Comparison of ENCODE assay signal across 8 mouse cellular contexts in genomic region chr7:81868158-81868557, GRCm38 (mm10). TPM values are rescaled to one million over a fixed set of nuclear protein-coding genes. Genes with fewer than 3 reads are reported as not detected.
DNase-seq lines count a peak whose midpoint lies in the region; ATAC-seq and TF ChIP-seq lines count a peak whose summit lies in the region.

No protein-coding gene starts in this region.

- H3K9me3 ChIP-seq in forebrain, postnatal 0 days (ENCODE audit: low read length): no peaks in the 10 kb centered on the region
- H3K9me3 ChIP-seq in hindbrain, embryonic 16.5 days (ENCODE audit: control insufficient read depth, low read length): no peaks in the 10 kb centered on the region
- H3K9me3 ChIP-seq in midbrain, embryonic 11.5 days (ENCODE audit: control insufficient read depth, low read length): no peaks in the 10 kb centered on the region

- TF ChIP-seq POLR2A in small intestine, adult 2 months (IDR thresholded peaks at IDR 0.05; ENCODE audit: low read depth, low read length): no peak

- H3K4me2 ChIP-seq in forebrain, postnatal 0 days (ENCODE audit: low read depth): no peak overlapping the region
- H3K4me2 ChIP-seq in hindbrain, embryonic 16.5 days (ENCODE audit: low read length): no peak overlapping the region
- no peak overlapping the region for H3K4me2 ChIP-seq in midbrain, embryonic 11.5 days

- H3K4me3 ChIP-seq in forebrain, postnatal 0 days (ENCODE audit: low read depth, low read length): no peak overlapping the region
- H3K4me3 ChIP-seq in hindbrain, embryonic 16.5 days (ENCODE audit: low read length): no peak overlapping the region
- H3K4me3 ChIP-seq in midbrain, embryonic 11.5 days (ENCODE audit: low read depth, low read length): no peak overlapping the region
- no peak overlapping the region for H3K4me3 ChIP-seq in small intestine, adult 2 months (ENCODE audit: low read depth, low read length)

- H3K9ac ChIP-seq in forebrain, postnatal 0 days: no peak overlapping the region
- no peak overlapping the region for H3K9ac ChIP-seq in hindbrain, embryonic 16.5 days (ENCODE audit: low read depth, low read length)
- H3K9ac ChIP-seq in midbrain, embryonic 11.5 days (ENCODE audit: low read length): no peak overlapping the region

- H3K36me3 ChIP-seq in forebrain, postnatal 0 days (ENCODE audit: insufficient read depth): no peaks in the 10 kb centered on the region
- no peaks in the 10 kb centered on the region for H3K36me3 ChIP-seq in hindbrain, embryonic 16.5 days (ENCODE audit: control insufficient read depth, insufficient read depth, low read length)
- no peaks in the 10 kb centered on the region for H3K36me3 ChIP-seq in midbrain, embryonic 11.5 days (ENCODE audit: control insufficient read depth, insufficient read depth, low read length)
- H3K36me3 ChIP-seq in small intestine, adult 2 months (ENCODE audit: control insufficient read depth, insufficient read depth, low read length): no peaks in the 10 kb centered on the region

- peak; percentile 85 for TF ChIP-seq CTCF in forebrain, postnatal 0 days (IDR thresholded peaks at IDR 0.05; ENCODE audit: low read depth)
- TF ChIP-seq CTCF in small intestine, adult 2 months (IDR thresholded peaks at IDR 0.05; ENCODE audit: extremely low read depth, insufficient read length, insufficient replicate concordance, low read depth, low read length): peak; percentile 82

- no peak overlapping the region for H3K27ac ChIP-seq in forebrain, postnatal 0 days (ENCODE audit: low read depth, low read length)
- no peak overlapping the region for H3K27ac ChIP-seq in hindbrain, embryonic 16.5 days (ENCODE audit: low read depth, low read length)
- H3K27ac ChIP-seq in midbrain, embryonic 11.5 days (ENCODE audit: low read depth, low read length): no peak overlapping the region
- H3K27ac ChIP-seq in small intestine, adult 2 months (ENCODE audit: insufficient read depth, low read depth, low read length): no peak overlapping the region

- DNase-seq in left cerebral cortex, adult 18-20 months (ENCODE audit: low spot score in 2 of 2): peak; percentile 68 to 75
- no peak for DNase-seq in left cerebral cortex, adult 11 months (ENCODE audit: low spot score)
- DNase-seq in cerebellum, adult 9-10 months: peak; percentile 98
- DNase-seq in forebrain, postnatal 0 days: peak; percentile 84
- peak; percentile 42 to 76 for DNase-seq in layer of hippocampus, postnatal 25 days (ENCODE audit: extremely low spot score in 1 of 2, low spot score in 1 of 2)
- peak; percentile 97 for DNase-seq in midbrain, embryonic 11.5 days (ENCODE audit: low spot score, missing footprints)

- peak; percentile 91 for ATAC-seq in forebrain, postnatal 0 days
- peak; percentile 73 for ATAC-seq in hindbrain, embryonic 16.5 days
- ATAC-seq in midbrain, embryonic 11.5 days (ENCODE audit: low FRiP score): peak; percentile 75; the same call in 1 of the 2 replicates

- no peaks in the 10 kb centered on the region for H3K27me3 ChIP-seq in forebrain, postnatal 0 days (ENCODE audit: insufficient read depth, low read length)
- no peaks in the 10 kb centered on the region for H3K27me3 ChIP-seq in hindbrain, embryonic 16.5 days (replicated peaks; ENCODE audit: control insufficient read depth, insufficient read depth, low read length)
- H3K27me3 ChIP-seq in midbrain, embryonic 11.5 days (ENCODE audit: control insufficient read depth, insufficient read depth, low read length): no peaks in the 10 kb centered on the region
- H3K27me3 ChIP-seq in small intestine, adult 2 months (ENCODE audit: control insufficient read depth, insufficient read depth, low read length): no peaks in the 10 kb centered on the region

- no peaks in the 10 kb centered on the region for H3K4me1 ChIP-seq in forebrain, postnatal 0 days (ENCODE audit: insufficient read depth)
- no peaks in the 10 kb centered on the region; the same call in 1 of the 2 replicates for H3K4me1 ChIP-seq in hindbrain, embryonic 16.5 days (ENCODE audit: control insufficient read depth, insufficient read depth, low read depth, low read length)
- no peaks in the 10 kb centered on the region for H3K4me1 ChIP-seq in midbrain, embryonic 11.5 days (ENCODE audit: control insufficient read depth, insufficient read depth, low read length)
- H3K4me1 ChIP-seq in small intestine, adult 2 months (ENCODE audit: control insufficient read depth, insufficient read depth, insufficient read length, low read length): peaks cover 7% of the 10 kb centered on the region; the same call in 1 of the 2 replicates

- WGBS in forebrain, postnatal 0 days: 12% methylated on average over 6 of the region's 6 CpGs
- WGBS in hindbrain, embryonic 16.5 days: 17% methylated on average over 6 of the region's 6 CpGs
- 28% methylated on average over 6 of the region's 6 CpGs for WGBS in midbrain, embryonic 11.5 days
- WGBS in small intestine, adult 2 months: 23% methylated on average over 6 of the region's 6 CpGs

RNA-seq across cellular contexts. Expression of gene Tm6sf1, which starts 9.4 kb away (rescaled TPM):
- total RNA-seq in left cerebral cortex, adult 18-20 months (2021): 10 to 100 TPM; 25.5 to 30.0 TPM
- 5.4 and 12.9 TPM in 2 replicates for total RNA-seq in forebrain, postnatal 0 days (2014; rRNA removed)
- polyA plus RNA-seq in forebrain, postnatal 0 days (2015; fragmentation: Nextera tagmentation; extraction: Ambion mirVana): 5.0 and 7.0 TPM in 2 replicates
- polyA plus RNA-seq in hindbrain, embryonic 16.5 days (2015; fragmentation: Nextera tagmentation; extraction: Ambion mirVana): 9.0 and 13.0 TPM in 2 replicates
- 10 to 100 TPM; 13.8 to 21.6 TPM for total RNA-seq in layer of hippocampus, postnatal 25 days (2021)
- polyA plus RNA-seq in midbrain, embryonic 11.5 days (2014; fragmentation: Nextera tagmentation; extraction: Ambion mirVana): 13.1 and 13.4 TPM in 2 replicates
- 16.3 and 21.2 TPM in 2 replicates for polyA plus RNA-seq in small intestine, adult 2 months (2012; rRNA removed)

RNA-seq across cellular contexts. Expression of gene Gm10160, which starts 12.6 kb away (rescaled TPM):
- total RNA-seq in left cerebral cortex, adult 18-20 months (2021): not detected
- not detected in 2 replicates for total RNA-seq in forebrain, postnatal 0 days (2014; rRNA removed)
- polyA plus RNA-seq in forebrain, postnatal 0 days (2015; fragmentation: Nextera tagmentation; extraction: Ambion mirVana): not detected in 2 replicates
- not detected in 2 replicates for polyA plus RNA-seq in hindbrain, embryonic 16.5 days (2015; fragmentation: Nextera tagmentation; extraction: Ambion mirVana)
- not detected for total RNA-seq in layer of hippocampus, postnatal 25 days (2021)
- not detected in 2 replicates for polyA plus RNA-seq in midbrain, embryonic 11.5 days (2014; fragmentation: Nextera tagmentation; extraction: Ambion mirVana)
- polyA plus RNA-seq in small intestine, adult 2 months (2012; rRNA removed): not detected in 2 replicates

RNA-seq across cellular contexts. Expression of gene Btbd1, which starts 38.9 kb away (rescaled TPM):
- total RNA-seq in left cerebral cortex, adult 18-20 months (2021): 100 to 1,000 TPM; 125 to 129 TPM
- total RNA-seq in forebrain, postnatal 0 days (2014; rRNA removed): 142 TPM in 2 replicates
- 101 and 104 TPM in 2 replicates for polyA plus RNA-seq in forebrain, postnatal 0 days (2015; fragmentation: Nextera tagmentation; extraction: Ambion mirVana)
- polyA plus RNA-seq in hindbrain, embryonic 16.5 days (2015; fragmentation: Nextera tagmentation; extraction: Ambion mirVana): 80.6 and 91.0 TPM in 2 replicates
- 100 to 1,000 TPM; 102 to 109 TPM for total RNA-seq in layer of hippocampus, postnatal 25 days (2021)
- 102 and 106 TPM in 2 replicates for polyA plus RNA-seq in midbrain, embryonic 11.5 days (2014; fragmentation: Nextera tagmentation; extraction: Ambion mirVana)
- polyA plus RNA-seq in small intestine, adult 2 months (2012; rRNA removed): 12.0 and 18.3 TPM in 2 replicates
